Mouse (Mus musculus) hindbrain, postnatal 0 days (tissue): ENCODE results near the gene Myo1a. TPM values are rescaled to one million over a fixed set of nuclear protein-coding genes. Genes with fewer than 3 reads are reported as not detected.
A peak's percentile ranks its signal among the peaks of the same experiment; 100 is the strongest.
"Not testable (repeated sequence)": the region's sequence is repeated elsewhere in the genome, so short reads cannot be mapped to it uniquely, and the experiment has no call there.

Experiments
- ATAC-seq: fragments of 200-750 bp; cut with Nextera tagmentation; 2 replicates; pipeline ENCODE4 v1.8.0; 2017; ENCODE audit warnings: mild to moderate bottlenecking, moderate TSS enrichment, moderate library complexity
- DNase-seq: peaks from one replicate; pipeline ENCODE4 v3.0.0-alpha.2; 2015; ENCODE audit warnings: low spot score
- H3K27ac ChIP-seq: fragments of 300-500 bp; sonication (generic); 2 replicates; pipeline ENCODE4 v1.5.1; 2014; ENCODE audit warnings: mild to moderate bottlenecking
- H3K27me3 ChIP-seq: fragments of 300-500 bp; sonication (generic); 2 replicates; pipeline ENCODE4 v1.6.1; 2014; ENCODE audit warnings: low read length, mixed read lengths; ENCODE audit not compliant: insufficient read depth
- H3K36me3 ChIP-seq: fragments of 300-500 bp; sonication (generic); 2 replicates; pipeline ENCODE4 v1.6.1; 2014; ENCODE audit warnings: low read length, mixed read lengths; ENCODE audit not compliant: insufficient read depth
- H3K4me1 ChIP-seq: fragments of 300-500 bp; sonication (generic); 2 replicates; pipeline ENCODE4 v1.6.1; 2014; ENCODE audit warnings: antibody characterized with exemption, low read length, mixed read lengths; ENCODE audit not compliant: insufficient read depth
- H3K4me2 ChIP-seq: fragments of 300-500 bp; sonication (generic); 2 replicates; pipeline ENCODE4 v1.6.1; 2014; ENCODE audit warnings: low read depth, mild to moderate bottlenecking, low read length, moderate library complexity, mixed read lengths
- H3K4me3 ChIP-seq: fragments of 300-500 bp; sonication (generic); 2 replicates; pipeline ENCODE4 v1.5.1; 2014; ENCODE audit warnings: low read length
- H3K9ac ChIP-seq: fragments of 300-500 bp; sonication (generic); replicated peaks from 2 replicates; pipeline ENCODE4 v1.6.1; 2014; ENCODE audit warnings: mild to moderate bottlenecking, low read length, moderate library complexity, mixed read lengths
- H3K9me3 ChIP-seq: fragments of 300-500 bp; sonication (generic); 2 replicates; pipeline ENCODE4 v1.6.1; 2016; ENCODE audit warnings: low read length, mixed read lengths
- CTCF ChIP-seq: IDR thresholded peaks from 2 replicates; pipeline ENCODE4 v1.5.1; 2016; ENCODE audit warnings: antibody characterized with exemption, control low read depth, low read depth
- WGBS: fragments of 180-500 bp; shearing (Covaris S2); extraction: QIAGEN DNeasy Blood & Tissue Kit; methylation state at CpG from one replicate; pipeline ENCODE4 v1.1.7; 2014; 5-methylcytosine and 5-hydroxymethylcytosine counted together
- polyA plus RNA-seq: library from polyadenylated mRNA; unstranded; fragments of >200 nt; fragmentation: Nextera tagmentation; extraction: Ambion mirVana; gene quantifications from 2 replicates; pipeline ENCODE4 v1.2.1, GENCODE M21; 2015
- total RNA-seq: library from RNA; depleted of rRNA; stranded (reverse); fragments of >200 nt; gene quantifications from 2 replicates; pipeline ENCODE4 v1.2.3, GENCODE M21; 2014; rRNA removed

The Myo1a gene
- total and polyA plus RNA-seq, 2 experiments from 2014 or later, result 0.21 to 0.53 TPM

- Histone ChIP-seq H3K4me2 (no peak overlapping the region), H3K4me3 (no peak overlapping the region), H3K36me3 (no peaks in the 10 kb centered on the region), H3K9ac (no peak overlapping the region), H3K4me1 (no peaks in the 10 kb centered on the region), H3K27me3 (no peaks in the 10 kb centered on the region), H3K9me3 (no peaks in the 10 kb centered on the region), H3K27ac (no peak overlapping the region)
- DNase-seq, result no peak
- no peak for ATAC-seq
- no peak for TF ChIP-seq CTCF
- 60% methylated on average over 3 of the region's 3 CpGs for WGBS
Observed at GRCm38 (mm10) chr10:127755246-127755645, 50.3 kb downstream of the Myo1a start.

- DNase-seq (no peak), ATAC-seq (no peak)
- H3K27me3 ChIP-seq, result no peaks in the 10 kb centered on the region
- no peaks in the 10 kb centered on the region for H3K9me3 ChIP-seq
- H3K4me2 ChIP-seq, result peak overlapping the region; percentile 41
- H3K36me3 ChIP-seq, result no peaks in the 10 kb centered on the region
- TF ChIP-seq CTCF, result no peak
- no peak overlapping the region for H3K27ac ChIP-seq
- H3K4me3 ChIP-seq, result no peak overlapping the region
- H3K4me1 ChIP-seq, result no peaks in the 10 kb centered on the region
- no peak overlapping the region for H3K9ac ChIP-seq
- 52% methylated on average over 18 of the region's 18 CpGs for WGBS
Observed at GRCm38 (mm10) chr10:127755770-127756468, 50.9 kb downstream of the Myo1a start.

GRCm38 (mm10) chr10:127759181-127760110 is 54.5 kb downstream of the Myo1a start, which contains the start of the genes Rdh1 and Rdh16f1:
Gene Rdh1 (plus strand): TSS chr10:127759721.
Gene Rdh16f1 (plus strand): TSS chr10:127759787.
- WGBS, result 77% methylated on average over 9 of the region's 9 CpGs
- DNase-seq (no peak), ATAC-seq (no peak)
- Histone ChIP-seq H3K4me3 (no peak within 1 kb of the TSS), H3K27me3 (no peaks in the 10 kb centered on the region), H3K36me3 (no peaks in the 10 kb centered on the region), H3K9ac (no peak within 1 kb of the TSS), H3K4me1 (no peaks in the 10 kb centered on the region), H3K4me2 (no peak within 1 kb of the TSS), H3K27ac (no peak within 1 kb of the TSS), H3K9me3 (no peaks in the 10 kb centered on the region)
- no peak for TF ChIP-seq CTCF

- not testable (repeated sequence) for H3K36me3 ChIP-seq, H3K27ac ChIP-seq, H3K9ac ChIP-seq, H3K4me1 ChIP-seq, ATAC-seq, DNase-seq, H3K4me2 ChIP-seq, H3K9me3 ChIP-seq, H3K27me3 ChIP-seq, H3K4me3 ChIP-seq
- whole genome bisulfite sequencing, result 90% methylated on average over 10 of the region's 10 CpGs
Observed at GRCm38 (mm10) chr10:127762926-127763325, 58.0 kb downstream of the Myo1a start.

- Histone ChIP-seq H3K4me2 (no peak overlapping the region), H3K4me1 (no peaks in the 10 kb centered on the region), H3K27ac (no peak overlapping the region), H3K36me3 (no peaks in the 10 kb centered on the region), H3K27me3 (no peaks in the 10 kb centered on the region), H3K4me3 (no peak overlapping the region), H3K9me3 (no peaks in the 10 kb centered on the region), H3K9ac (no peak overlapping the region)
- 60% methylated on average over 12 of the region's 12 CpGs for WGBS
- no peak for TF ChIP-seq CTCF
- ATAC-seq (no peak), DNase-seq (no peak)
Observed at GRCm38 (mm10) chr10:127763914-127764680, 59.1 kb downstream of the Myo1a start.

- 84% methylated on average over 1 of the region's 1 CpGs for WGBS
- Histone ChIP-seq H3K9me3 (no peaks in the 10 kb centered on the region), H3K27ac (no peak overlapping the region), H3K4me1 (no peaks in the 10 kb centered on the region), H3K9ac (no peak overlapping the region), H3K4me3 (no peak overlapping the region), H3K27me3 (no peaks in the 10 kb centered on the region), H3K36me3 (no peaks in the 10 kb centered on the region), H3K4me2 (no peak overlapping the region)
- no peak for ATAC-seq
- no peak for TF ChIP-seq CTCF
- no peak for DNase-seq
Observed at GRCm38 (mm10) chr10:127766564-127766963, 61.6 kb downstream of the Myo1a start.

Other genes with a start within 250 kb of the Myo1a start
- 0.68 and 3.7 TPM in 2 replicates for gene Stac3, start 203.5 kb upstream of the Myo1a start, total RNA-seq
- 1.4 and 1.7 TPM in 2 replicates for gene Stac3, start 203.5 kb upstream of the Myo1a start, polyA plus RNA-seq
- gene Ndufa4l2, start 190.2 kb upstream of the Myo1a start, total RNA-seq, result 11.0 and 21.9 TPM in 2 replicates
- 16.7 and 17.4 TPM in 2 replicates for gene Ndufa4l2, start 190.2 kb upstream of the Myo1a start, polyA plus RNA-seq
- gene Shmt2, start 182.7 kb upstream of the Myo1a start, total RNA-seq, result 66.1 and 91.1 TPM in 2 replicates
- gene Shmt2, start 182.7 kb upstream of the Myo1a start, polyA plus RNA-seq, result 49.7 and 49.9 TPM in 2 replicates
- 26.0 and 33.5 TPM in 2 replicates for gene Nxph4, start 170.6 kb upstream of the Myo1a start, total RNA-seq
- gene Nxph4, start 170.6 kb upstream of the Myo1a start, polyA plus RNA-seq, result 134 and 146 TPM in 2 replicates
- gene Lrp1, start 84.0 kb upstream of the Myo1a start, total RNA-seq, result 245 TPM in 2 replicates
- 73.7 and 75.5 TPM in 2 replicates for gene Lrp1, start 84.0 kb upstream of the Myo1a start, polyA plus RNA-seq
- 5.3 and 9.5 TPM in 2 replicates for gene Stat6, start 62.2 kb upstream of the Myo1a start, total RNA-seq
- gene Stat6, start 62.2 kb upstream of the Myo1a start, polyA plus RNA-seq, result 4.7 and 5.3 TPM in 2 replicates
- 2.8 and 4.1 TPM in 2 replicates for gene Nemp1, start 38.3 kb upstream of the Myo1a start, total RNA-seq
- 2.2 and 3.0 TPM in 2 replicates for gene Nemp1, start 38.3 kb upstream of the Myo1a start, polyA plus RNA-seq
- gene Nab2, start 36.6 kb upstream of the Myo1a start, total RNA-seq, result 3.5 and 4.1 TPM in 2 replicates
- gene Nab2, start 36.6 kb upstream of the Myo1a start, polyA plus RNA-seq, result 1.1 and 1.6 TPM in 2 replicates
- gene Tac2, start 19.3 kb downstream of the Myo1a start, total RNA-seq, result 2.3 and 5.4 TPM in 2 replicates
- gene Tac2, start 19.3 kb downstream of the Myo1a start, polyA plus RNA-seq, result 5.6 and 6.7 TPM in 2 replicates
- gene Zbtb39, start 34.4 kb downstream of the Myo1a start, total RNA-seq, result 9.9 and 11.5 TPM in 2 replicates
- 2.4 and 2.5 TPM in 2 replicates for gene Zbtb39, start 34.4 kb downstream of the Myo1a start, polyA plus RNA-seq
- gene Gpr182, start 46.6 kb downstream of the Myo1a start, total RNA-seq, result 1.9 and 2.9 TPM in 2 replicates
- 2.3 TPM in 2 replicates for gene Gpr182, start 46.6 kb downstream of the Myo1a start, polyA plus RNA-seq
- 0.14 TPM in 1 of 2 replicates, not detected in the other for gene Rdh1, start 54.6 kb downstream of the Myo1a start, total RNA-seq
- gene Rdh1, start 54.6 kb downstream of the Myo1a start, polyA plus RNA-seq, result not detected in 2 replicates
- gene Rdh16f1, start 54.6 kb downstream of the Myo1a start, total RNA-seq, result not detected in 2 replicates
- gene Rdh16f1, start 54.6 kb downstream of the Myo1a start, polyA plus RNA-seq, result 0.50 and 0.54 TPM in 2 replicates
- 0.37 and 0.50 TPM in 2 replicates for gene Rdh9, start 71.2 kb downstream of the Myo1a start, total RNA-seq
- gene Rdh9, start 71.2 kb downstream of the Myo1a start, polyA plus RNA-seq, result 0.09 and 0.16 TPM in 2 replicates
- gene Rdh16, start 96.0 kb downstream of the Myo1a start, total RNA-seq, result 0.37 TPM in 1 of 2 replicates, not detected in the other
- gene Rdh16, start 96.0 kb downstream of the Myo1a start, polyA plus RNA-seq, result 0.06 TPM in 1 of 2 replicates, not detected in the other
- not detected in 2 replicates for gene Rdh19, start 144.8 kb downstream of the Myo1a start, total RNA-seq
- not detected in 2 replicates for gene Rdh19, start 144.8 kb downstream of the Myo1a start, polyA plus RNA-seq
- not detected in 2 replicates for gene Rdh16f2, start 161.3 kb downstream of the Myo1a start, total RNA-seq
- not detected in 2 replicates for gene Rdh16f2, start 161.3 kb downstream of the Myo1a start, polyA plus RNA-seq
- gene Rdh7, start 183.6 kb downstream of the Myo1a start, total RNA-seq, result not detected in 2 replicates
- gene Rdh7, start 183.6 kb downstream of the Myo1a start, polyA plus RNA-seq, result not detected in 2 replicates
- not detected in 2 replicates for gene Sdr9c7, start 193.3 kb downstream of the Myo1a start, total RNA-seq
- gene Sdr9c7, start 193.3 kb downstream of the Myo1a start, polyA plus RNA-seq, result not detected in 2 replicates